Mouse (Mus musculus) brown adipose tissue, adult 24 weeks (tissue): ENCODE measurements around the gene Plin2. TPM values are rescaled to one million over a fixed set of nuclear protein-coding genes. Genes with fewer than 3 reads are reported as not detected.
A peak's percentile ranks its signal among the peaks of the same experiment; 100 is the strongest.
"Not testable (repeated sequence)": the region's sequence is repeated elsewhere in the genome, so short reads cannot be mapped to it uniquely, and the experiment has no call there.

ENCODE experiments used
- H3K27ac ChIP-seq: fragments of 200-500 bp; replicated peaks from 2 replicates; pipeline ENCODE4 v1.5.1; 2012; ENCODE audit warnings: low read depth, mild to moderate bottlenecking, low read length
- H3K4me1 ChIP-seq: fragments of 200-500 bp; 2 replicates; pipeline ENCODE4 v1.6.1; 2012; ENCODE audit warnings: low read length, mixed read lengths; ENCODE audit not compliant: control insufficient read depth, insufficient read depth, insufficient read length
- H3K4me3 ChIP-seq: fragments of 200-500 bp; 2 replicates; pipeline ENCODE4 v1.5.1; 2012; ENCODE audit warnings: low read depth, mild to moderate bottlenecking, low read length, moderate library complexity; ENCODE audit not compliant: insufficient read depth
- polyA plus RNA-seq: library from polyadenylated mRNA; stranded (reverse); fragments of >200 nt; gene quantifications from 2 replicates; pipeline ENCODE4 v1.2.4, GENCODE M21; 2012; ENCODE audit not compliant: missing spikeins, insufficient read depth, insufficient read length

Plin2 gene
- polyA plus RNA-seq, 1 experiment, result 969 TPM

DNA sequence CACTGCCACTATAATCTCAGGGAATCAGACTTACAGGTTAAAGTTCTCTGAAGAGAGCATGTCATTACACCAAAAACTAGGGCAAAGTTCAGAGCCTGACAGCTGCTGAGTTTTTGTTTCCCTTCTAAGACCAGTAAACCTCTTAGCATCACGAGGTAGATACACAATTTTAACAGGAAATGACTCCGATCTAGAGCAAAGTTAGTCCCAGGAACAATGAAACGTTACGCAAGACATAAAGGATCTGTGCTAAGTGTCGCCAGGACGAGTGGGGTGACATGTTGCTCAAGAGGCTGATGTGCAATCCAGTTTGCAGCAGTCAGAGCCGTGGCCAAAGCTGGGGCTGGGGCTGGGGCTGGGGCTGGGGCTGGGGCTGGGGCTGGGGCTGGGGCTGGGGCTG lies 20.3 kb upstream of the Plin2 start:
- Histone ChIP-seq H3K4me1 (peaks cover 30% of the 10 kb centered on the region), H3K27ac (peak overlapping the region; percentile 100)

DNA sequence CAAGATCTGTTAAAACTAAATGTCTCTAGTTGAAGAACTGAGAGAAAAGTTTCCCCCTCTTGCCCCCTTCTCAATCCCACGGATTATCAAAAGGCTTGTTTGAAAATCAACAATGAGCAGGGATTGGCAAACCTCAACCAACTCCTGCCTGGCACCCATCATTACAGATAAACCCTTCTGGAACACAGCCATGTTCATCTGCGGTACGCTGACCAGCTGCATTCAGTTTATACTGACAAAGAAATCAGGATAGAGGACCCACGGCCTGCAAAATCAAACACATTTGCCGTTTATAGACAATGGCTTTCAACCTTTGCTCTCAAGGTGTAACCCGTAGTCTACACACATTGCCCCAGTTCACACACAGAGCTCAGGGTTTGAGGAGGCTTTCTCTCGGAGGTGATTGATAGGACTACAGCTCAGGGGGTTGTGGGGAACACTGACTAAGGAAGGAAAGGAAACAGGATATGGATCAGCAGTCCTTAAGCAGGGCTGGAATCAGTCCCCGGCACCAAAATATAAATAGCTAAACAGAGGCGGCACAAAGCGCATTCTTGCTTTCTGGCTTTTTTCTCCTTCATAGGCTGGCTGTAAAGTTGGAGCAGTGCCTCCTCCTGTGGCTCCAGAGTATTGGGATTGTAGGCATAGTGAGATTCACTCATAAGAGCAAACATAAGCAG lies 19.3 kb upstream of the Plin2 start:
- Histone ChIP-seq H3K4me1 (peaks cover 30% of the 10 kb centered on the region), H3K27ac (peak overlapping the region; percentile 100), H3K4me3 (peak overlapping the region; percentile 28; the same call in 1 of the 2 replicates)

More for the DNA sequence above, 20.3 kb upstream of the Plin2 start:
- no peak overlapping the region for H3K4me3 ChIP-seq

DNA sequence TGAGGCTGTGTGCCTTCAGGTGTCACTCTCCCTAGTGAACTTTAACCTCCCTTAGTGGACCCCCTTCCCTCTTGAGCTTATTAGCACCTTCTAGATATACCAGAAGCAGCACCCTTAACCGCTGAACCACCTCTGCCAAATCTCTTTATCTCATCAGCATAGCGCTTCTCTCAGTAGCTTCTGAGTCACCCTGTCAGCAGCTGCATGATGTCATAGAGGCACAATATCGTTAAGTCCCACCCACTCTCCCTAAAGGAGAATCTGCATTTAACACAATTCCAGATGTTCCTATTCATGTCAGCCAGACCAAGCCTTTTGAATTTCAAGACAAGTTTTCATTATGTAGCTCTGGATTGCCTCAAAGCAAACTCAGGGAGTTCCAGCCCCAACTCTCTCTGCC lies 16.7 kb upstream of the Plin2 start:
- H3K4me3 ChIP-seq, result no peak overlapping the region
- peak overlapping the region; percentile 63 for H3K27ac ChIP-seq
- H3K4me1 ChIP-seq, result peaks cover 30% of the 10 kb centered on the region

DNA sequence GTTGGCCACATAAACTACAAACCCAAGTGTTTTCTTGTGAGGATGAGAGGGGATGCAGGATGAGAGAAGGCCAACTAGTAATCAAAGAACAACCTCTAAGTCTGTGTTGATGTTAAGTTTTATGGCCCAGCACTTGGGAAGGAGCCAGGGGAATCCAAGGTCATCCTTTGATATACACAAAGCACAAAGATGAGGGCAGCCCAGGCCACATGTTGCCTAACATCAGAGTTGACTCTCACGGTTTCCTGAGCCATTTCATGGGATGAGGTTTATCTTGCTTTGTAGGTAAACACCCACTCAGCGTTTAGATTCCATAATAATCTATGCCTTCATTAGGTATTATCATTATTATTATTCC lies 16.1 kb upstream of the Plin2 start:
- Histone ChIP-seq H3K4me3 (no peak overlapping the region), H3K27ac (peak overlapping the region; percentile 63), H3K4me1 (peaks cover 26% of the 10 kb centered on the region)

DNA sequence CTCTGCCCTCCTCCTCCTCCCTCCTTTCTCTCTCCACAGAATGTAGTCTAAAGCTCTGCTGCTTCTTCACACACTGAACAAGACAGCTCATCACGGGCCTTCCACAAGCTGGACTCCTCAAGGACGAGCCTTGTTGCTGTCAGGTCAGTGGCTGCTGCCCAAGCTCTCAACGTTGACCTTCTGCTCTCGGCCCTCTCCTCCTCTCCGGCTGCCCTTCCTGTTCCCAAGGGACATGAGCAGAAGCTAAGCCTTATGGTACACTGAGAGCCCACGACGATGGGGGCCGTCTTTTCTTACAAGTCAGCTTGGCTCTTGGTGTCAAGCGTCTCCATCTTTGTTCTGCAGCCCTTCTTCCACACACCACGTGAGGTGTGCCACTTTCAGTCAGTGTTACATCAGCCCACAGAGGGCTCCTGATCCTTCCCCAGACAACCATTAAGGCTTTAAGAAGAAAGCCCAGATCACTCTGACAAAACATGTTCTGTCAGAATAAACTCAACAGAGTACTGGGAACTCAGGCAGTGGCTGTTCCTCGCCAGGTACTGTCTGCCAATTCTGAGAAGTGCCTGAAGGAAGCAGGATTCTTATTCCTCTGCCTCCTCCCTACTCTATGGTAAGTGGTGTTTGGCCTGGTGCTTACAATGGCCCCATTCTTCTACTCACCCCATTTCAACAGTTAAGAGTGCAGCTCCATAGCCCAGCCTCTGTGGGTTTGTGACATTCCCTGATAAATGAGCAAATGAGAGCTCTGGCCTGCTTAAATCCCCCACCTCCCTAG lies 15.6 kb upstream of the Plin2 start:
- Histone ChIP-seq H3K4me1 (peaks cover 21% of the 10 kb centered on the region), H3K4me3 (no peak overlapping the region), H3K27ac (peak overlapping the region; percentile 63)

DNA sequence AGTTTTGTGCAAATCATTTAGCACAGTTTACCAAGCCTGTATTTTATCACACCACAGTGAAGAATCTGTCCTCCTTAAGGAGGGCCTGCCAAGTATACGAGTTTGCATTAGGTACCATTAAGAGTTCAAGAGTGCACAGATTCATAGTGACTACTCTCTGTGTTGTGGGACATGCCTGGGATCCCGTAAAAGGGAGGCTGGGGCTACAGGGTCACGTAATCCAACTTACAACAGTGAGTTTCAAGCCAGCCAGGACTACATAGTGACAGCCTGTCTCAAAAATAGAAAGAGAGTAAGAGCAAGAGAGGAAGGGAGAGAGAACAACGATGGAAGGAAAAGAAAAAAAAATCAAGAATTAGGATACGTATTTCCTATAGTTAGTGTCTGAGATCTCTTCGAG lies 14.9 kb upstream of the Plin2 start:
- H3K4me1 ChIP-seq, result peaks cover 20% of the 10 kb centered on the region
- no peak overlapping the region for H3K4me3 ChIP-seq
- peak overlapping the region; percentile 63 for H3K27ac ChIP-seq

DNA sequence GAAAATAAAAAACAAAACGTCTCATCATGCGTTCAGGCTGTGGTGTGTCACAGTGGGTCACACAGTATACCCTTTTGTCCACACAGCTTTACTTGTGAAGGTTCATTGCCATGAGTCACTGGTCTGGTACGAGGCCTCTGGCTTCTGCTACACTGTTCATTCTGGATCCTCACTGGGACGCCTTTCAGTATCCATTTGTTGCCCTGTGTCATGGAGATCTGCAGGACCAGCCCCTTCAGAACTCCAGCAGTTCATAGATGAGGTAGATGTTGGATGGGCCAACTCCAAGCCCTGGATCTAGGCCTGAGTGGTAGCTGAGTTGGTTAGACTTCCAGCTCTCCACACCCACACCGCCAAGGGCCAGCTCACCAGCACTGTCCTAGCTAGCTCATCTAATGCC lies 13.9 kb upstream of the Plin2 start:
- Histone ChIP-seq H3K4me3 (no peak overlapping the region), H3K4me1 (peaks cover 12% of the 10 kb centered on the region), H3K27ac (no peak overlapping the region)

DNA sequence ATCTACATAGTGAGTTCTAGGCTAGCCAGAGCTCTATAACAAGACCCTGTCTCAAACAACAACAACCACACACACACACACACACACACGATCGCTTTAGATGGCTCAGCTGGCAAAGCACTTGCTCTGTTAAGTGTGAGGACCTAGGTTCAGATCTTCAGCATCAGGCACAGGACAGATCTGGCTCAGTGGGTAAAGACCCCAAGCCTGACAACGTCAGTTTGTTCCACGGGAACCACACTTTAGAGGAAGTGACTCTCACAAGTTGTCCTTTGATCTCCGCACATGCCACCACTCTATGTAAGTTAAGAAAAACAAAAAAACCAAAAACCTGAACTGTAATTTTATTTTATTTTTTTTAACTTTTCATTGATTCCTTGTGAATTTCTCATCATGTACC lies 13.4 kb upstream of the Plin2 start:
- H3K4me3 ChIP-seq, result no peak overlapping the region
- H3K27ac ChIP-seq, result no peak overlapping the region
- H3K4me1 ChIP-seq, result peaks cover 12% of the 10 kb centered on the region

DNA sequence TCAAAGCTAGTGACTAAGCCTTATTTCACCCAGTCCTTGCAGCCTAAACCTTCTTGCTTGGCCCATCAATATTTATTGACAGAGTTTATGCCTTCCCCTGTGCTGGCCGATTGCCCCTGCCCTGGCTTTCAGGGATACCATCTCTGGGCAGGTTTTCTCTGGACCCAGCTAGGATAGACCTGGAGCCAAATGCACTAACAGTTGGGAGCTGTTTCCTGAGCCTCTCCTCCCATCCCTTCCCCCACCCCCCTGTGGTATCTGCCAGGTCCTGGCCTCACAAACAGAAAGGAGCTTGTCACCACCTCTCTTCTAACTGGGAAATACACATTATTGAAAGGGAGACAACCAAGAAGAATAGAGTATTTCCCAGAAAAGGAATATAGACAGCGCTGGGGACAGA lies 12.0 kb upstream of the Plin2 start:
- no peak overlapping the region for H3K4me3 ChIP-seq
- H3K27ac ChIP-seq, result no peak overlapping the region
- H3K4me1 ChIP-seq, result peaks cover 12% of the 10 kb centered on the region

DNA sequence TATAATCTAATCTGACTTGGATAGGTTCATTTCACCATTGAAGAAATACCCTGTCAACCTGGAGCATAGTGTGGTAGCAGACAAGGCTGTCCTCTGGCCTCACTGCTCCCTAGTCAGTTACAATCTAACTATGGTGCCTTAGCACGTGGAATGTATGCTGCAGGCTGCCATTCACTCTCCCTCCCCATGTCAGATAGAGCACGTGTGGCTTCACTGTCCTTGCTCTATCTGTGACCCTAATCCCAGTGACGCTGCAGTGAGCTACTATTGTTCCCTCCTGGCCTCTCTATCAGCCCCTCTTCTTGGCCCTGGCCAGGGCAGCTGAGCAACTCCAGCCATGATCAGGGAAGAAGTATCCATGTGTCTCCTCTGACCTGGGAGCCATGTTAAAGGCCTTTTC lies 11.6 kb upstream of the Plin2 start:
- Histone ChIP-seq H3K4me3 (no peak overlapping the region), H3K4me1 (peaks cover 8% of the 10 kb centered on the region), H3K27ac (no peak overlapping the region)

DNA sequence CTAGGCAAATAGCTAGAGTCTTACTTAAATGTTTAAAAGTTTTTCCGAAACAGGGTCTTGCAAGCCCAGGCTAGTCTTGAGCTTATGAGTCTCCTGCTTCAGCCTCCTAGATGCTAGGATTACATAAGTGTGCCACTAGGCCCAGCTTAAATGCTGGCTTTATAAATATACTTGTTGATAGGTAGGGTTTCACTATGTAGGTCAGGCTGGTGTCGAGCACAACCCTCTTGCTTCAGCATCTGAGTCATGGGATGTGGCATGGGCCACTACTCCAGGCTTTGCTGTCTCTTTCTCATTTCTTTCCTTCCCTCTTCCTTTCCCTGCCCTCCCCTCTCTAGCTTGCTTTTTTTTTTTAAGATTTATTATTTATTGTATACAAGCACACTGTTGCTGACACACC lies 9.8 kb upstream of the Plin2 start:
- Histone ChIP-seq H3K27ac (no peak overlapping the region), H3K4me3 (no peak overlapping the region), H3K4me1 (no peaks in the 10 kb centered on the region)

DNA sequence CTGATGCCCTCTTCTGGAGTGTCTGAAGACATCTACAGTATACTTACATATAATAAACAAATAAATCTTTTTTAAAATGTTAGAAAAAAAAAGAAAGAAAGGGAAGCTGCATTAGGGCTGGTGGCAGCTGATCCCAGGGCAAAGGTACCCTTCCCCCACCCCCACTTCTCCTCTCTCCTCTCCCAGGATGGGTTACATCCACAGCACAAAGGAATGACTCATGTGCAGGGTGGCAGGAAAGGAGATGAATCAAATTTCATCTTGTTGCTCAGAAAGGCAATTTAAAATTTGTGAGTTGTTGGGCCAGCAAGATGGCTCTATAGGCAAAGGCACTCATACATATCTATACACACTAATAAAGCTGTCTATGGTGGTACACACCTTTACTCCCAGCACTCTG lies 6.9 kb upstream of the Plin2 start:
- Histone ChIP-seq H3K4me1 (peaks cover under 1% of the 10 kb centered on the region; the same call in 1 of the 2 replicates), H3K27ac (no peak overlapping the region), H3K4me3 (no peak overlapping the region)

DNA sequence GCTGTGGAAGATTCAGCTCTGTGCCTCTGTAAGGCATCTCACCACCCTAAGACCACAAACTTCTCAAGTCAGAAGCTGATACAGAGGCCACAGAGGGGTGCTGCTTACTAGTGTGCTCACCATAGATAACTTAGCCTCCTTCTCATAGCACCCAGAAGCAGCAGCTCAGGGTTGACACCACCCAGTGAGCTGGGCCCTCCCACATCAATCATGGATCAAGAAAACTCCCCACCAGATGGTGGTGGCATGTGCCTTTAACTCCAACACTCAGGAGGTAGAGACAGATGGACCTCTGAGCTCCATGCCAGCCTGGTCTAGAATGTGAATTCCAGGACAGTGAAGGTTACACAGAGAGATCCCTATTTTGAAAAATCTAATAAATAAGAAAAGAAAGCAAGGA lies 4.9 kb upstream of the Plin2 start:
- H3K4me3 ChIP-seq, H3K27ac ChIP-seq: not testable (repeated sequence)
- H3K4me1 ChIP-seq, result peaks cover 11% of the 10 kb centered on the region

DNA sequence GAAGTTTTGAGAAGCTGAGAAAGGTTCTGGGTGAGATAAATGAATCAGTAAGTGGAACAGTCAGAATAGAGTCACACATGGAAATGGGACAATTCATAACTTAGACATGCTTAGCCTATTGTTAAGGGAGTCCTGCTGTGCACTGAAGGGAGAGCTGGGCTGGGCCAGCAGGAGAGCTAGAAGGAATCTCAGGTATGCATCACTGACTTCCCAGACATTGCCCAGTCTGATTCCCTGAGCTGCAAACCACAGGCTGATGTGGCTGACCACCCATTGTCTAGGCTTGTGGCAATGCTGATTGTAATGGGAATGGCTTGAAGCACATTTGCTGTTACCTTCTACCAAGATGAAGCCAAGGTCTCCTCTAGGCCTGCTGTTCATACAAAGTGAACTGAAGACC lies 4.3 kb upstream of the Plin2 start:
- not testable (repeated sequence) for H3K4me3 ChIP-seq, H3K27ac ChIP-seq
- peaks cover 11% of the 10 kb centered on the region for H3K4me1 ChIP-seq

DNA sequence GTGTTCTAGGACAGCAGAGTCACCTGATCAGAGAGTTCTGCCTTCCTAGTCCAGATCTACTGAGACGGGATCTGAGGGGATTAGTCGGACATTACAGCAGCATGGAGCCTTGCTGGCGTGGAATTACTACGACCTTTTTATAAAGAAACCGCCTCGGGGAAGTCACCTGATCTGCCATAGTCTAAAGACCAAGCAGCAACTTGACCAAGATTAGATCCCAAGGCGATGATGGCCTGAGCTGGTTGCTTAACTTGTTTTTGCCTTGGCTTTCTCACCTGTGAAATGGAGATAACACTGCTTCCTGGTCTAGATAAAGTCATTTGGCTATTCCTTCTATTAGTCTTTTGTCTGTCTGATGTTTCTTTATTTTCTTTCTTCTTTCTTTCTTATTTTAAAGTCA lies 2.6 kb upstream of the Plin2 start:
- Histone ChIP-seq H3K4me3 (no peak overlapping the region), H3K4me1 (peaks cover 11% of the 10 kb centered on the region), H3K27ac (peak overlapping the region; percentile 98)

DNA sequence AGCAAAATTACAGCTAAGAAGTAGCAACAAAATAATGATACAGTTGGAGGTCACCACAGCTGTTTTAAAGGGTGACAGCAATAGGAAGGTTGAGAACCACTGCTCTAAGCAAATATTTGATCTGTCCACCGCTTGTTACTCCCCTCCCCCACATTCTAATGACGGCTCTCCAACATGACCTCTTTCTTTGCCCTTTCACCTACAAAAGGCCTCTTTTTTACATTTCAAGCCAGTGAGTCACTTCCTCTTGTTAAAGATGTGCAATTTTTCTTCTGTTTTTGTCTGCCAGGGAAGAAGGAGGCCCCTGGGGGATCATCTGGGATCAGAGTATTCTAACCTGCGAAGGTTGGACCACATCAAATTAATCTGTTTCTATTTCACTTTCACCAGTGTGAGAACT lies 1.9 kb upstream of the Plin2 start:
- peaks cover 11% of the 10 kb centered on the region for H3K4me1 ChIP-seq
- peak overlapping the region; percentile 98 for H3K27ac ChIP-seq
- H3K4me3 ChIP-seq, result no peak overlapping the region
